Mouse (Mus musculus): Measurements from ENCODE around the gene Psme2.
A peak's percentile ranks its signal among the peaks of the same experiment; 100 is the strongest.

Psme2 gene

DNA sequence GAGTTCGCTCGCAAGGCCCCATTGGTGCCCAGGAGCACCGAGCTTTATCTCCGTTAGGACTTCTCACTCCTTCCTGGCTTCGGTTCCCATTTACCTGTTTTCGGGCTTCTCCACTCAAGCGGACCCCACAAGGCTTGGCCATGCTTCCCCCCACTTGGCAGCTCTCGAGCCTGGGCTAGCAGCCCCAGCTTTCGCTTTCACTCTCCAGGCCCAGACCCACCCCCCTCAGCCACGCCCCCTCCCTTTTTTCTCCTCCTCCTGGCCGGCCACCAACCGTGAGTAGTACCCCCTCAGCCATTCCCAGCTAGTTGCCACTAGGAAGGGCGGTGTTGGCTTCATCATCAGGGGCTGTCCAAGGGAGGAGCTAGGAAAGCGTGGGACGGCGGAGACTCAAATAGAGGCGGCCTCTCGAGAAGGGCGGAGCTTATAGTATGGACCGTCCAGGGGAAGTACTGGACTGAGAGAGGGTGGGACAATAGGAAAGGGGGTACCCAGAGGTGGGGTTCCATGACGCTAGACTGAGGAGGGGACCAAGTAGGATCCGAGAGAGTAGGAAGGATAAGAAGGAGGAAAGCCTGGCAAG is at the start of gene Psme2:
Gene Psme2, minus strand, starts transcription at position 366 of the 583 bp plus-strand sequence.
- peak; percentile 78 to 81 for DNase-seq

GRCm38 (mm10) chr14:55637795-55638194 is 46.9 kb upstream of the Psme2 start, which contains the start of gene Gm49378:
Gene Gm49378 (minus strand): TSS chr14:55637895.
- DNase-seq = no peak

DNA sequence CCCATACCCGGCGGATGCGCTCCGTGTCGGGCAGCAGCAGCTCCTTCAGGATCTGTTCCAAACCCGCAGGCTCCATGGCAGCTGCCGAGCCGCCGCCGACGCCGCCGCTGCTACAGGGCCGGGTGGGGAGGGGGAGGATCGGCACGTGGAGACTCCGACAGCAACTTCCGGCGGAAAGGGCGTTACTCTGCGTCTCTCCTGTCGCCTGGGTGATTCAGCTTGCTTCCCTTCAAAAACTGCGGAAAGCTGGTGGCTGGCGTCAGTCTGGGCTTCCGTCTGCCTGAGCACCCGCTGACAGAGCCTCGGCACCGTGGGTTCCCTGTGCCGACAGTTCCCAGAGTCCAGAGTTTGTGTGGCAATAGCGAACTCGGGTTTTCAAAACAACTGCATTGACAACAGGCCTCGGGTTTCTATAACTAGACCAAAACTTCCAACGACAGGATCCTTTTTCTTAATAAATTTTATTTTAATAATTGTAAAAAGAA is 44.7 kb upstream of the Psme2 start, which contains the start of gene Ipo4:
Gene Ipo4, minus strand, starts transcription at position 435 of the 485 bp plus-strand sequence.
- DNase-seq = peak; percentile 82

DNA sequence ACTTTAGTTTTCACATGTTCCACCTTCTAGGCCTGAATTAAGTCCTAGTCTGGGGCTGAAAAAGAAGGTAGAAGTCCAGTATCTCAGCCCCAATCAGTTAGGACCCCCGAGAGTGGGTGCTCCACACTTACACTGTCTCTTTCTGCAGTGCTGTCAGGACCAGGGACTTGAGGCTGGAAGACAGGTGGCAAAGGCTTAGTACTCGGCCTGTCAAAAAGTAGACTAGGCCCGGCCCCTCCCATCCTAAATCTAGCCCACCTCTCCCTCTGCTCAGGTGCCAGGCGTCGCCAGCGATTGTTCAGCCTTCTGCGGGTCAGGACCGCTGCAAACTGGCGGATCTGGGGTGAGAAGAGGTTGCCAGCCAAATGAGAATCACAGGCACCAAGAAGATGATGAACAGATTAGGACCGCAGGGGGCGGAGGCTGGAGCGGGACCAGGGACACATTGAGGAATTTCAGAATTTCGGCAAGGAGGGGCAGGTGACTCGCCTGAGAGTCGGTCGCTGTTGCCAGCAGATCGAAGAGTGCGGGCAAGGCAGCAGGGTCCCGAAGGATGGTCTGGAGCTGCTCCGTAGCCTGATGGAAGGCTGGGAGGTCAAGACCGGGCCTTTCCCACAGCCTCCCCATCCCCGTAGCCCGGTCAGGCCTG is 44.1 kb upstream of the Psme2 start:
- DNase-seq = no peak

DNA sequence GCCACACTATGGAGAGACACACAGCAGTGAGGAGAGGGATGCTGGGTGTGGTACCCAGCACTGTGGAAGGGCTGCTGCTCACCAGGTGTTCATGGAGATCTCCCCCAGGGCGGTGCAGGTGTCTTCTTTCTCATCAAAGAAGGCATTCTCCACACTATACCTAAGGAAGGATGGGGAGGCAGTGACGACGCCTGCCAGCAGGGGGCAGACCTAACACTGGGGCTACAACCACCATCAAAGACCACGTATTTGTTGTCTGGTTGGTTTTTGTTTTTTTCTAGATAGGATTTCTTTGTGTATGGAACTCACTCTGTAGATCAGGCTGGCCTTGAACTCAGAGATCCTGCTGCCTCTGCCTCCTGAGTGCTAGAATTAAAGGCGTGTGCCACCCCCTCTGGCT is 38.4 kb upstream of the Psme2 start:
- peak; percentile 89 to 91 for DNase-seq

GRCm38 (mm10) chr14:55628077-55628827 is 37.3 kb upstream of the Psme2 start:
- DNase-seq = no peak

DNA sequence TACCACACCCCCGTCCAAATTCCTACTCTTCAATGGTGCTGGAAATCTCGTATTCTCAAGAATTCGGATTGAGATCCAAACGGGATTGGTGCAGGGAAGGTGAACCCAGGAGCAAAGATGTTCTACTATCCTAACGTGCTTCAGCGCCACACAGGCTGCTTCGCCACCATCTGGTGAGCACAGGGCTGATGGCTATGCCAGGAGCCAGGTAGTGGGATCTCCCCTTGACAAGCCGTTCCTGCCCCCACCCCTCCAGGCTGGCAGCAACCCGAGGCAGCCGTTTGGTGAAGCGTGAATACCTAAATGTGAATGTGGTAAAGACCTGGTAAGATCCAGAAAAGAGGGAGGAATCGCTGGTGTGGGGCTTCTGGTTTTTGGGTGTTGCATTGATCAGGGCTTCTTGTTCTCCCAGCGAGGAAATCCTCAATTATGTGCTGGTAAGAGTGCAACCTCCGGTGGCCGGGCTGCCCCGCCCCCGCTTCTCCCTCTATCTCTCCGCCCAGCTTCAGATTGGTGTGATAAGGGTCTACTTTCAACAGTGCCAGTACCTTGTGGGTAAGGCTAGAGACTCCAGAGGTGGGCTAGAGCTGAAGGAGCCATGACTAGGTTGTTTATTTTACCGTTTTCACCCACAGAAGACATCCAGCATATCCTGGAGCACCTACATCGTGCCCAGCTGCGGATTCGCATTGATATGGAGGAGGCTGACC is 27.7 kb upstream of the Psme2 start:
- peak in 1 of 2 experiments; percentile 6 for DNase-seq

- peak in 1 of 2 experiments; percentile 5 for DNase-seq
Observed at GRCm38 (mm10) chr14:55617822-55618221, 26.9 kb upstream of the Psme2 start, which contains the start of gene Rec8. Gene Rec8 (plus strand): TSS chr14:55618037.

DNA sequence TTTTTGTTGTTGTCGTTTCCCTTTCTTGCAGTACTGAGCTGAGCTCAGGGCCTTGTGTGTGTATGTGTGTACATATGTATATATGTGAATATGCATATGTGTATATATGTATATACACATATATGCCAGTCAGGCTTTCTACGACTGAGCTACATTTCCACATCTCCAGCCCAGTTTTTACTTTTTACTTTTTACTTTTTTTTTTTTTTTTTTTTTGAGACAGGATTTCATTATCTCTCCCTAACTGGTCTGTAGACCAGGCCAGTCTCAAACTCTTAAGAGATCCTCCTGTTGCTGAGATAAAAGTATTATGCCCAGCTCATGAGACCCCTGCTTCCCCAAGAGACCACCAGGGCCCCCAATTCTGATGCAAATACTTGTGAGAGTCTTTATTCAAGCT is 25.9 kb upstream of the Psme2 start:
- no peak for DNase-seq

DNA sequence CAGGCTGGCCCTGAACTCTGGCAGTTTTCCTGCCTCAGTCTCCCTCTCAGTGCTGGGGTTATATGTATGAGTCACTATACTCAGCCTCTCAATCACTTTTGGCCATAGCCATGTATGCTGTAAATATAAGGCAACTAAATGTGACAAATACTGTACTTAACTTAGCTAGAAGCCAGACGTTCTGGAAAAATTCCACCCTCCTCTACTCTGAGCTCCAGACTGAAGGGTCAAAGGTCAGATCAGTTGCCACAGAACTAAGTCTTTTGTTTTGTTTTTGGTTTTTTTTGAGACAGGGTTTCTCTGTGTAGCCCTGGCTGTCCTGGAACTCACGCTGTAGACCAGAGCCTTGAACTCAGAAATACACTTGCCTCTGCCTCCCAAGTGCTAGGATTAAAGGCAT is 25.0 kb upstream of the Psme2 start:
- no peak for DNase-seq

DNA sequence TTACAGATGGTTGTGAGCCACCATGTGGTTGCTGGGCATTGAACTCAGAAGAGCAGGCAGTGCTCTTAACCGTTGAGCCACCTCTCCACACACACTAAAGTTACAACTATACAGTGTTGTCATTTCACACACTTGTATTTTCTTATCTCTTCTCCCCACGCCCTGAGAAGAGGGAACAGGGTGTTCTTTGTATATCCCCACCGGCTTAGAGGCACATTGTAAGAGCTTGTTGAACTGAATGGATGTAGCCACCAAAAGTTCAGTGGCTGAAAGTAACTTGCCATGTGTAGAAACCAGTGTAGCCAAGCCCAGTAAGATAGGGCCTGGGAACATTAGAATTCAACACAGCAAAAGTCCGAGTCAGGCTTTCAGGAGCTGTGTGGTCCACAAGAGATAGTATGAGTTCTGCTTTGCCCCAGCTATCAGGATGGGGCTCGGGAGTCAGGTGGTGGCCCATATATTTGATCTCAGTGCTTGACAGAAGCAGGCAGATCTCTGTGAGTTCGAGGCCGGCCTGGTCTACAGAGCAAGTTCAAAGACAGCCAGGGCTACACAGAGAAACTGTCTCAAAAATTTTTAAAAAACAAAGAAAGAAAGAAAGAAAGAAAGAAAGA is 23.8 kb upstream of the Psme2 start:
- DNase-seq = no peak

- DNase-seq = no peak
Observed at GRCm38 (mm10) chr14:55613346-55613745, 22.4 kb upstream of the Psme2 start.

DNA sequence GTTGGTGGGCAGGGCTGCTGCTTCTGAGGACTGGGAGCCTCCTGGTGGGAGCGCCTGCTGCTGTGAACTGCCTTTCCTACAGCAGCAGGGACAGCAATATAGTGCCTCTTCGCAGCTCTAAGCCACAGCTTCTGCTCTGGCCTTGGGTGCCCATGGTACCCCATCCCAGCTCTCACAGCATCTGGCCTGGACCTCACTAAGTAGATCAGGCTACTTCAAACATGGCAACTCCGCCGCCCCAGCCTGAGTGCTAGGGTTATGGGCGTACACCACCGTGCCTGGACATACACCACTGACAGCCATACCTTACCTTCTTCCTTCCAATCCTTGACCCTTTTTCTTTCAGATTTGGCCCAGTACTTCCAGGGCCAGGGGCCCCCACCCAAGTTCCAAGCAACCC is 17.4 kb upstream of the Psme2 start:
- DNase-seq = no peak

DNA sequence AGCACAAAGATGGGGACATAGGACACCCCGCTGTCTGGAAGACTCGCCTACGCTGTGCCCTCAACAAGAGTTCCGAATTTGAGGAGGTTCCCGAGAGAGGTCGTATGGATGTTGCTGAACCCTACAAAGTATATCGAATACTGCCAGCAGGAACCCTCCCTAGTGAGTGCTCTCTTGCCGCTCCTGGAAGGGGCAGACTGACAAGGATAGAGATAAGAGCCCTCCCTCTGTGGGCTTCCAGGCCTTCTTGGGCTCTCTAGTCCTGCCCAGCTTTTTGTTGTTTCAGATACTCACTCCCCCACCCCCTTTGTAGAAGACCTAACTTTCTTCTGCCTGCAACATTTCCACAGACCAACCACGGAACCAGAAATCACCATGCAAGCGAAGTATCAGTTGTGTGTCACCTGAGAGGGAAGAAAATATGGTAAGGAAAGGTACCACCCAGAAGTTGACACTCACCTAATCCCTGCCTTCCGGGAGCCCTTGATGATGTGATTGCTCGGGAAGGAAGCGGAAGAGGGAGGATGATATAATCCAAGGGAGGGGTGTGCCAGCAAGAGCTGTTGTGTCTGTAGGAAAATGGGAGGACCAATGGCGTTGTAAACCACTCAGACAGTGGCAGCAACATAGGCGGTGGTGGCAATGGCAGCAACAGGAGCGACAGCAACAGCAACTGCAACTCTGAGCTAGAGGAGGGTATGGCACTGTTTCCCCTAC is 15.0 kb upstream of the Psme2 start:
- DNase-seq = no peak

- peak in 1 of 2 experiments; percentile 15 for DNase-seq
Observed at GRCm38 (mm10) chr14:55604823-55605222, 13.9 kb upstream of the Psme2 start.

- peak; percentile 93 to 94 for DNase-seq
Observed at GRCm38 (mm10) chr14:55603633-55604576, 13.0 kb upstream of the Psme2 start.

GRCm38 (mm10) chr14:55603271-55603632 is 12.3 kb upstream of the Psme2 start, which contains the start of gene Irf9:
Gene Irf9 (plus strand): TSS chr14:55603571.
- DNase-seq = no peak

- no peak for DNase-seq
Observed at GRCm38 (mm10) chr14:55598521-55599390, 7.8 kb upstream of the Psme2 start.

DNA sequence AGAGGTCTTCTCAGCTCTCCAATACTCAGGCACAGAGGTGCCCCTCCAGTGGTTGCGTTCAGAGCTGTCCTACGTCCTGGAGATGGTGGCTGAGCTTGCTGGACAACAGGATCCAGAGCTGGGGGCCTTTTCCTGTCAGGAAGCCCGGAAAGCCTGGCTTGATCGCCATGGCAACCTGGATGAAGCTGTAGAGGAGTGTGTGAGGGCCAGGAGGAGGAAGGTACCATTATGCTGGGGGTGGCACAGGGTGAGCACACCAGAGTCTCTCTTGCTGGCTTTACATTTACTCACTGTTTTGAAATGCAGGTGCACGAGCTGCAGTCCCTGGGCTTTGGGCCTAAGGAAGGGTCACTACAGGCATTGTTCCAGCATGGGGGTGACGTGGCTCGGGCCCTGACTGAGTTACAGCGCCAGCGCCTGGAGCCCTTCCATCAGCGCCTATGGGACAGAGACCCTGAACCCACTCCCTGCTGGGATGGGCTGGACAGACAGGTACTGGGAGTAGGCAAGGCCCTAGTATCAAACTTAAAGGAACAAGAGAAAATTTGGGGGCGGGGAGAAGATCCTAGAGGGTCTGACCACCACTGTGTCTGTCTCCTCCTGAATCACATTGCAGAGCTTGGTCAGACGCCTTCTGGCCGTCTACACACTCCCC is 5.2 kb upstream of the Psme2 start:
- DNase-seq = no peak

Data from B cell, adult 2 months (primary cell).